Mouse (Mus musculus) liver, adult 2 months (tissue): ENCODE measurements at regions not wholly inside any gene's neighbourhood (a gene's known extent, or its start where the extent isn't known, plus 50 kb on each side); places are given as distances from the start of the nearest gene placed in this dataset.

Experiments used
- DNase-seq: peaks from one replicate; pipeline ENCODE4 v3.0.0-alpha.2; 2011; ENCODE audit warnings: low read depth, low spot score; ENCODE audit errors: extremely low read depth
- H3K27ac ChIP-seq: fragments of 200-500 bp; replicated peaks from 2 replicates; pipeline ENCODE4 v1.5.1; 2012; ENCODE audit warnings: low read depth, mild to moderate bottlenecking, control low read depth, inconsistent platforms, low read length; ENCODE audit not compliant: insufficient read depth
- H3K27me3 ChIP-seq: fragments of 200-500 bp; 2 replicates; pipeline ENCODE4 v1.6.1; 2012; ENCODE audit warnings: mild to moderate bottlenecking, moderate library complexity, low read length, inconsistent platforms; ENCODE audit not compliant: control insufficient read depth, insufficient read depth
- H3K36me3 ChIP-seq: fragments of 200-500 bp; 2 replicates; pipeline ENCODE4 v1.6.1; 2012; ENCODE audit warnings: low read length, inconsistent platforms; ENCODE audit not compliant: control insufficient read depth, insufficient read depth
- H3K4me1 ChIP-seq: fragments of 200-500 bp; 2 replicates; pipeline ENCODE4 v1.6.1; 2011; ENCODE audit warnings: low read length; ENCODE audit not compliant: control insufficient read depth, insufficient read depth
- H3K4me3 ChIP-seq: fragments of 200-500 bp; 2 replicates; pipeline ENCODE4 v1.5.1; 2011; ENCODE audit warnings: low read depth, mild to moderate bottlenecking, control low read depth, low read length, moderate library complexity; ENCODE audit not compliant: insufficient read depth
- H3K79me2 ChIP-seq: fragments of 200-500 bp; 2 replicates; pipeline ENCODE4 v1.6.1; 2012; ENCODE audit warnings: inconsistent platforms, mild to moderate bottlenecking, low read length, moderate library complexity; ENCODE audit not compliant: control insufficient read depth, insufficient read depth
- H3K9ac ChIP-seq: fragments of 200-500 bp; 2 replicates; pipeline ENCODE4 v1.6.1; 2012; ENCODE audit warnings: low read depth, mild to moderate bottlenecking, control low read depth, inconsistent platforms, low read length
- CTCF ChIP-seq: fragments of 200-500 bp; IDR thresholded peaks from 2 replicates; pipeline ENCODE4 v1.5.1; 2011; ENCODE audit warnings: low read depth, low read length, control low read depth
- POLR2A ChIP-seq: fragments of 200-500 bp; IDR thresholded peaks from 2 replicates; pipeline ENCODE4 v1.6.1; 2011; ENCODE audit warnings: low read length, control low read depth; ENCODE audit not compliant: insufficient read depth; ENCODE audit errors: extremely low read depth
- WGBS: fragments of 180-500 bp; shearing (Covaris S2); methylation state at CpG from one replicate; pipeline ENCODE4 v1.1.7; 2018; 5-methylcytosine and 5-hydroxymethylcytosine counted together

GRCm38 (mm10) chr9:113181182-113181581, 526.9 kb downstream of the Pdcd6ip start:
- DNase-seq = no peak
- Histone ChIP-seq H3K4me1 (no peaks in the 10 kb centered on the region), H3K4me3 (no peak overlapping the region), H3K9ac (no peak overlapping the region), H3K36me3 (no peaks in the 10 kb centered on the region), H3K27me3 (no peaks in the 10 kb centered on the region), H3K27ac (no peak overlapping the region), H3K79me2 (no peaks in the 10 kb centered on the region)
- 72% methylated on average over 8 of the region's 8 CpGs for WGBS
- TF ChIP-seq POLR2A = no peak
- TF ChIP-seq CTCF = no peak

- 86% methylated on average over 4 of the region's 4 CpGs for WGBS
- H3K27me3 ChIP-seq = no peaks in the 10 kb centered on the region
- H3K9ac ChIP-seq = no peak overlapping the region
- H3K4me3 ChIP-seq = no peak overlapping the region
- H3K27ac ChIP-seq = no peak overlapping the region
- DNase-seq = no peak
- H3K36me3 ChIP-seq = no peaks in the 10 kb centered on the region
- H3K79me2 ChIP-seq = no peaks in the 10 kb centered on the region
- no peaks in the 10 kb centered on the region for H3K4me1 ChIP-seq
- no peak for TF ChIP-seq POLR2A
- TF ChIP-seq CTCF = no peak
Observed at GRCm38 (mm10) chr9:113177918-113178235, 530.2 kb downstream of the Pdcd6ip start.

GRCm38 (mm10) chr9:113177181-113177917, 530.7 kb downstream of the Pdcd6ip start:
- H3K27ac ChIP-seq = no peak overlapping the region
- no peak overlapping the region for H3K4me3 ChIP-seq
- no peaks in the 10 kb centered on the region for H3K27me3 ChIP-seq
- DNase-seq = no peak
- no peak for TF ChIP-seq POLR2A
- TF ChIP-seq CTCF = no peak
- no peaks in the 10 kb centered on the region for H3K4me1 ChIP-seq
- 66% methylated on average over 15 of the region's 15 CpGs for WGBS
- H3K36me3 ChIP-seq = no peaks in the 10 kb centered on the region
- H3K79me2 ChIP-seq = no peaks in the 10 kb centered on the region
- no peak overlapping the region for H3K9ac ChIP-seq

- Histone ChIP-seq H3K4me1 (no peaks in the 10 kb centered on the region), H3K4me3 (no peak overlapping the region), H3K27me3 (no peaks in the 10 kb centered on the region), H3K27ac (no peak overlapping the region), H3K36me3 (no peaks in the 10 kb centered on the region), H3K9ac (no peak overlapping the region), H3K79me2 (no peaks in the 10 kb centered on the region)
- WGBS = 77% methylated on average over 5 of the region's 5 CpGs
- DNase-seq = no peak
- no peak for TF ChIP-seq POLR2A
- no peak for TF ChIP-seq CTCF
Observed at GRCm38 (mm10) chr9:113171767-113172405, 536.2 kb downstream of the Pdcd6ip start.

- DNase-seq = no peak
- no peak overlapping the region for H3K4me3 ChIP-seq
- no peak overlapping the region for H3K27ac ChIP-seq
- 80% methylated on average over 12 of the region's 12 CpGs for WGBS
- H3K79me2 ChIP-seq = no peaks in the 10 kb centered on the region
- no peaks in the 10 kb centered on the region for H3K4me1 ChIP-seq
- H3K9ac ChIP-seq = no peak overlapping the region
- no peaks in the 10 kb centered on the region for H3K36me3 ChIP-seq
- TF ChIP-seq CTCF (no peak), POLR2A (no peak)
- H3K27me3 ChIP-seq = no peaks in the 10 kb centered on the region
Observed at GRCm38 (mm10) chr9:113162897-113163874, 544.9 kb downstream of the Pdcd6ip start.
